Mouse (Mus musculus) heart, embryonic 11.5 days (tissue): ENCODE data around the gene Gm3248. TPM values are rescaled to one million over a fixed set of nuclear protein-coding genes. Genes with fewer than 3 reads are reported as not detected.
"Not testable (repeated sequence)": the region's sequence is repeated elsewhere in the genome, so short reads cannot be mapped to it uniquely, and the experiment has no call there.

Source experiments
- ATAC-seq: fragments of 200-750 bp; cut with Nextera tagmentation; replicated peaks from 2 replicates; pipeline ENCODE4 v1.8.0; 2017; ENCODE audit warnings: moderate library complexity; ENCODE audit not compliant: insufficient number of reproducible peaks, low FRiP score, low TSS enrichment
- H3K27ac ChIP-seq: fragments of 300-500 bp; sonication (generic); 2 replicates; pipeline ENCODE4 v1.5.1; 2014; ENCODE audit warnings: mild to moderate bottlenecking, low read depth, low read length
- H3K27me3 ChIP-seq: fragments of 300-500 bp; sonication (generic); 2 replicates; pipeline ENCODE4 v1.6.1; 2014; ENCODE audit warnings: mild to moderate bottlenecking, low read length, mixed read lengths; ENCODE audit not compliant: control insufficient read depth, insufficient read depth
- H3K36me3 ChIP-seq: fragments of 300-500 bp; sonication (generic); 2 replicates; pipeline ENCODE4 v1.6.1; 2014; ENCODE audit warnings: mild to moderate bottlenecking, low read length, moderate library complexity, mixed read lengths; ENCODE audit not compliant: control insufficient read depth, insufficient read depth
- H3K4me1 ChIP-seq: fragments of 300-500 bp; sonication (generic); 2 replicates; pipeline ENCODE4 v1.6.1; 2014; ENCODE audit warnings: low read length; ENCODE audit not compliant: control insufficient read depth, insufficient read depth
- H3K4me2 ChIP-seq: fragments of 300-500 bp; sonication (generic); 2 replicates; pipeline ENCODE4 v1.6.1; 2014; ENCODE audit warnings: mild to moderate bottlenecking, moderate library complexity
- H3K4me3 ChIP-seq: fragments of 300-500 bp; sonication (generic); 2 replicates; pipeline ENCODE4 v1.5.1; 2014; ENCODE audit warnings: low read depth, low read length
- H3K9ac ChIP-seq: fragments of 300-500 bp; sonication (generic); 2 replicates; pipeline ENCODE4 v1.6.1; 2014; ENCODE audit warnings: mild to moderate bottlenecking, low read depth, low read length, moderate library complexity
- H3K9me3 ChIP-seq: fragments of 300-500 bp; sonication (generic); replicated peaks from 2 replicates; pipeline ENCODE4 v1.6.1; 2016; ENCODE audit warnings: low read length; ENCODE audit not compliant: control insufficient read depth
- WGBS: fragments of 180-500 bp; shearing (Covaris S2); extraction: QIAGEN DNeasy Blood & Tissue Kit; methylation state at CpG from one replicate; pipeline ENCODE4 v1.1.7; 2014; ENCODE audit not compliant: insufficient replicate concordance; 5-methylcytosine and 5-hydroxymethylcytosine counted together
- polyA plus RNA-seq: library from polyadenylated mRNA; unstranded; fragments of >200 nt; fragmentation: Nextera tagmentation; extraction: Ambion mirVana; gene quantifications from 2 replicates; pipeline ENCODE4 v1.2.1, GENCODE M21; 2014

Gm3248 gene
- polyA plus RNA-seq = 0.73 and 1.2 TPM in 2 replicates

DNA sequence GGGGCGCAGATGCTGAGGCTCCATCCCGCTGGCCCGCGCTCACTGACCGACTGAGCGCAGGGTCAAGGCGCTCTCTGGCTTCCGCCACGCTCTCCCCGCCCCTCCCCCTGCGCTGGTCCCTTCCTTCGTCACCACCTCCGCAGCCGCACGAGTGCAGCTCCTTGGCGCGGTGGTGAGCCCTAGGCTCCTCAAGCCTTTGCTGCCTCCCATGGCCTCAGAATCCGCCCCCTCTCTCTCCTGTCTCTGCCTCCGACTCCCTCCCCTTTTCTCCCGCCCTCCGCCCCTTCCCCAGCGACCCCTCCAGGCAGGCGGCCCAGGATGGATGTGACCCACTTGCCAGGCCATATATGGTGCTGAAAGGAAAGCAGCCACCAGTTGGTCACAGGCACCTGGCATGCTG, at the start of gene Gm3248:
Gene Gm3248 (minus strand): TSS at position 111 of the 400 bp plus-strand sequence.
- H3K9me3 ChIP-seq, H3K27me3 ChIP-seq, H3K4me1 ChIP-seq, ATAC-seq, H3K36me3 ChIP-seq, H3K27ac ChIP-seq, H3K9ac ChIP-seq: not testable (repeated sequence)
- under 1% methylated on average over 15 of the region's 23 CpGs for WGBS
- Histone ChIP-seq H3K4me2 (peak within 1 kb of the TSS; percentile 73), H3K4me3 (peak within 1 kb of the TSS; percentile 45)

- not testable (repeated sequence) for H3K9me3 ChIP-seq, H3K9ac ChIP-seq, H3K4me3 ChIP-seq, H3K4me2 ChIP-seq, H3K4me1 ChIP-seq, H3K27ac ChIP-seq, H3K27me3 ChIP-seq, H3K36me3 ChIP-seq, ATAC-seq
- WGBS = 66% methylated on average over 4 of the region's 7 CpGs
These were observed 25.6 kb upstream of the Gm3248 start for GRCm38 (mm10) chr14:5987136-5987535.

- H3K36me3 ChIP-seq, H3K27ac ChIP-seq, H3K9ac ChIP-seq, H3K4me1 ChIP-seq, H3K9me3 ChIP-seq, ATAC-seq, H3K4me3 ChIP-seq, H3K27me3 ChIP-seq, H3K4me2 ChIP-seq: not testable (repeated sequence)
- WGBS = 48% methylated on average over 2 of the region's 2 CpGs
These were observed 17.5 kb upstream of the Gm3248 start, which contains the start of gene Gm3453 for GRCm38 (mm10) chr14:5979037-5979436. Gene Gm3453 (minus strand): TSS chr14:5979137.

- WGBS = 33% methylated on average over 4 of the region's 4 CpGs
- not testable (repeated sequence) for H3K4me2 ChIP-seq, H3K27ac ChIP-seq, H3K27me3 ChIP-seq, ATAC-seq, H3K36me3 ChIP-seq, H3K9me3 ChIP-seq, H3K4me3 ChIP-seq, H3K9ac ChIP-seq, H3K4me1 ChIP-seq
These were observed 896 bp upstream of the Gm3248 start for GRCm38 (mm10) chr14:5962441-5962840.

DNA sequence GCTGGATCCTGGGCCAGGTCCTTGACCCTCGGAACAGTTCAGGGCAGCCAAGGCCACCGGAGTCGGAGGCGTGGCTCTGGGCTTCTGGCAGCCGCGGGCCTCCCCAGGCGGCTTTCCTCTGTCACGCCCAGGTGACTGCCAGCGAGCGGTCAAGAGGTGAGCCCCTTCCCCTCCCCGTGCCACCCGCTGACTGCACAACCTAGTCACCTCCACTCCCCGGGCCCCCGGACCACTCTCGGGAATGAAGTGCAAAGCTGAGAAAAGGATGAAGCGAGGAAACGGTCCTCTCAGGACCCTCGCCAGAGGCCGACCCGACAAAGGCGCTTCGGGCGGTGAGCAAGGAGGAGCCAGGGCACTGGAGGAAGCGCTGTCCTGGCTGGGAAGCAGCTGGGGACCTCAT, 443 bp downstream of the Gm3248 start:
- not testable (repeated sequence) for H3K4me1 ChIP-seq, H3K9ac ChIP-seq, ATAC-seq, H3K36me3 ChIP-seq, H3K27ac ChIP-seq, H3K9me3 ChIP-seq, H3K27me3 ChIP-seq
- 2% methylated on average over 19 of the region's 24 CpGs for WGBS
- Histone ChIP-seq H3K4me2 (peak overlapping the region; percentile 73), H3K4me3 (peak overlapping the region; percentile 45)

DNA sequence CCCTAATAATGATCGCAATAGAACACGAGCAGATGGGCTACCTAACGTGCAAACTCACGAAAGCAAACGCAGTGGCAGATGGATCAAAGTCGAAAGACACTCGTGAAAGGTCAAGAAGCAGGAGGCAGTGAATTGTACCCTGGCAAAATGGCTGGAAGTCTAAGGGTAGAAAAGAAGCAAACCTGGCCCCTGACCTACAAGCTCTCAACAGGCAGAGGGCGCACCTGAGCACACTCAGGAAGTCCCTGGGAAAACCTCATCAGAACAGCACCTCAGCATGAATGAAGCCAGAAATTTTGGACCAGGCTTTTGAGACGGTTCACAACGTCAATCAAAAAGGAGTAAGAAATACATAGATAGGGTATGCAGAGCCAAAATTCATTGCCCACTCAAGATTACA, 1.1 kb downstream of the Gm3248 start:
- WGBS = 0% methylated on average over 3 of the region's 10 CpGs
- not testable (repeated sequence) for H3K36me3 ChIP-seq, H3K4me1 ChIP-seq, ATAC-seq, H3K4me3 ChIP-seq, H3K9ac ChIP-seq, H3K9me3 ChIP-seq, H3K27ac ChIP-seq, H3K4me2 ChIP-seq, H3K27me3 ChIP-seq

DNA sequence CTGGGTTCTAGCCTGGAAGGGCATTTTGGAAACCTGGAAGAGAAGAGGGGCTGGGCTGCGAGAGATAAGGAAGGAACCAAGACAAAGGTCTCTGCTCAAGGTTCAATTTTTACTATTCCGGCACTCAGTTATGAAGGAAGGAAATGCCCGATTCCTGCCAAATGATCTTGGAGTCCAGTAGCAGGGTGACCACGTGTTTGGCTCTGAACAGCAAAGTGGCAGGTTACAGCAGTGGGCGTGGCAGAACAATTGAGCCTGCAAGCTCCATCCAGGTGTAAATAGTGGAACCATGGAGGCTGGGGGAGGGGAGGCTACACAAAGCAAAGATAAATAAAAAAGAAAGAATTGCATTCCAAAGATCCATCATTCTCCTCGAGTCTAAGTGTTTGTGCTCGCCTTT, 38.3 kb downstream of the Gm3248 start:
- not testable (repeated sequence) for H3K27ac ChIP-seq, H3K9ac ChIP-seq, H3K36me3 ChIP-seq, ATAC-seq, H3K9me3 ChIP-seq, H3K27me3 ChIP-seq, H3K4me1 ChIP-seq, H3K4me2 ChIP-seq, H3K4me3 ChIP-seq
- WGBS = 68% methylated on average over 7 of the region's 7 CpGs

DNA sequence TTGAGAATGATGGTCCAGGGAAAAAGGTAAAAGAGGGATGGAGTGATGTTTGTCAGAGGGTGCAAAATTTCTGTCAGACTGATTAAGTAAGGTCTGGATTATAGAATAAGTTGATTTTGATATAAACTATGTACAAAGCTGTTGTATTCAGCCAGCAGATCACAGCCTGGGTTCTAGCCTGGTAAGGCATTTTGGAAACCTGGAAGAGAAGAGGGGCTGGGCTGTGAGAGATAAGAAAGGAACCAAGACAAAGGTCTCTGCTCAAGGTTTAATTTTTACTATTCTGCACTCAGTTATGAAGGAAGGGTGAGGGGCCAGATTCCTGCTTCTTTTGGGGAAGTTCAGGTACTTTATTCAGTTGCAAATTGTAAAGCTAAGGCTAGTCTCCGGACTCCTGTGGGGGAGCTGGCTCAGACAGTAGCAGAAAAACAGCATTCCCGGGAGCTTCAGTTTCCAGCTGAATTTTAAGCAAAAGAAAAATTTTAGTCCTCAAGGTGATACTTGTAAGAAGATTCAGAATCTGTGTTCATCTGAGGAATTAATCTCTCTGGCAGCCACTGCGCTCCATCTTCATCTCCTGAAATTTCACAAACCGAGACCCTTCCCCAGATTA, 43.1 kb downstream of the Gm3248 start:
- not testable (repeated sequence) for H3K4me2 ChIP-seq, H3K36me3 ChIP-seq, H3K27ac ChIP-seq, H3K9me3 ChIP-seq, ATAC-seq, H3K4me1 ChIP-seq, H3K27me3 ChIP-seq, H3K4me3 ChIP-seq, H3K9ac ChIP-seq
- 80% methylated on average over 4 of the region's 4 CpGs for WGBS

DNA sequence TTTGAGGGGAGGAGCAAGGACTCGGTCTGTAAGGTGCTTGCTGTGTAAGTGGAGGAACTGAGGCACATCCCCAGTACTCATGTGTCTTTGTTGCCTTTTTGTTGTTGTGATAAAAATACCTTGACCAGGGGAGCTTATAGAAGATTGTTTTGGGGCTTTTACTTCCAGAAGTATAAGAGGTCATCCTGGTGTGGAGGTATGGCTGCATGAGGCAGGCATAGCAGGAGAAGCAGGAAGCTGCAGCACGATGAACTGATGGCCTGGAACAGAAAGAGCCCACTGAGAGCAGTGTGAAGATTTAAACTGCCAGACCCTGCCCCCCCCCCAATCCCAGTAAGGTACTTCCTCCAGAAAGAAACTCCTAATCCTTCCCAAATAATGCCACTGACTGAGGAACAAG, 47.8 kb downstream of the Gm3248 start:
- not testable (repeated sequence) for H3K27ac ChIP-seq, ATAC-seq, H3K9ac ChIP-seq, H3K4me1 ChIP-seq, H3K27me3 ChIP-seq, H3K9me3 ChIP-seq, H3K36me3 ChIP-seq, H3K4me3 ChIP-seq, H3K4me2 ChIP-seq
- WGBS = 73% methylated on average over 2 of the region's 2 CpGs
